Mouse (Mus musculus) stomach, postnatal 0 days (tissue): ENCODE measurements around the gene Phb2.

Experiments used
- CTCF ChIP-seq: IDR thresholded peaks from 2 replicates; pipeline ENCODE4 v1.5.1; 2016; ENCODE audit warnings: antibody characterized with exemption, low read depth, mild to moderate bottlenecking, moderate library complexity
- EP300 ChIP-seq: optimal IDR thresholded peaks from 2 replicates; pipeline ENCODE3; 2016; ENCODE audit warnings: antibody characterized with exemption

GRCm38 (mm10) chr6:124757351-124757880 is 45.3 kb downstream of the Phb2 start:
- TF ChIP-seq CTCF (no peak), EP300 (no peak)
